Mouse (Mus musculus) embryonic fibroblast, embryonic 13.5 days (primary cell): ENCODE measurements around the gene Gm26741. TPM values are rescaled to one million over a fixed set of nuclear protein-coding genes. Genes with fewer than 3 reads are reported as not detected.

Experiments
- H3K27ac ChIP-seq: 2 replicates; pipeline ENCODE4 v1.5.1; 2012; ENCODE audit warnings: low read length, control low read depth, inconsistent platforms; ENCODE audit not compliant: insufficient read depth
- H3K4me1 ChIP-seq: 2 replicates; pipeline ENCODE4 v1.6.1; 2011; ENCODE audit warnings: low read length; ENCODE audit not compliant: control insufficient read depth, insufficient read depth
- H3K4me3 ChIP-seq: 2 replicates; pipeline ENCODE4 v1.5.1; 2011; ENCODE audit warnings: mild to moderate bottlenecking, control low read depth, low read length; ENCODE audit not compliant: insufficient read depth
- CTCF ChIP-seq: IDR thresholded peaks from 2 replicates; pipeline ENCODE4 v1.5.1; 2011; ENCODE audit warnings: mild to moderate bottlenecking, control low read depth, low read length, moderate library complexity, borderline replicate concordance; ENCODE audit not compliant: insufficient read depth
- POLR2A ChIP-seq: IDR thresholded peaks from 2 replicates; pipeline ENCODE4 v1.6.1; 2011; ENCODE audit warnings: low read depth, mild to moderate bottlenecking, control low read depth, low read length, moderate library complexity
- polyA plus RNA-seq: library from polyadenylated mRNA; stranded (reverse); fragments of >200 nt; gene quantifications from 2 replicates; pipeline ENCODE4 v1.2.4, GENCODE M21; 2011; ENCODE audit warnings: low read depth; ENCODE audit not compliant: missing spikeins, insufficient read length

Gene Gm26741
- polyA plus RNA-seq, 1 experiment = not detected

DNA sequence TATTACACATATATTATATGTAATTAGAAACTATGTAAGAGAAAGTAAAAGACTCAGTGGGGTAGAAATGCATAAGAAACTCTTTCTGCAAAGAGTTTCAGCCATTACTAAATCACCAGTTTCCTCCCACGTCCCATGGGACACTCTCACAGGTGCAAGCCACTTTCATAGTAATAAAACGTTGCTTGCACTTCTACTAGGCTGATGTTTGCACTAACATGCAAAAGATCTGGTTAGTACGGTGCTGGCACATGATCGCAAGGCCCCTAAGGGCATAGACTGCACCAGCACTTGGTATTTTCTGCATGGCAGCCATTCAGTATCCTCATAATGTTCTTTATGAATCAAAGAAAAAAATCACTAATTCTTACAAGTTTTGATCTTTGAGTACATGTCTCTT is 15.3 kb downstream of the Gm26741 start:
- H3K27ac ChIP-seq = no peak overlapping the region
- H3K4me3 ChIP-seq = no peak overlapping the region
- TF ChIP-seq POLR2A (no peak), CTCF (no peak)
- no peaks in the 10 kb centered on the region; the same call in 1 of the 2 replicates for H3K4me1 ChIP-seq

DNA sequence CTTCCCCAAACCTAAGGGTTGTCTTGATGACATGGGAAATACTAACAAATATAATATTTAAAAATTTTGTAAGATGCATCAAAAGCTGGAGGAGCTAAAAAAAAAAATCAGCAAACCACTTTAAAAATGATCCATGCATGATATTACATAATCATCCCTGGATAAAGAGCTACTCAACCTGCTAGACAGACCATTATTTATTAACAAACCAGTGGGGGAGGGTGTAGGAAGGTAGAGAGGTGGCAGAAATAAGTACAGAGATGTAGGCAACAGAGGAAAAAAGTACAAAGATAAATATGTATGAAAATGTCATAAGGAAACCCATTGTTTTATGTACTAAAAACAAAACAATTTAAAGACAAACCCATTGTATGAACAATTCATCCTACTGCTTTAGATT is 16.1 kb downstream of the Gm26741 start:
- Histone ChIP-seq H3K4me1 (no peaks in the 10 kb centered on the region; the same call in 1 of the 2 replicates), H3K4me3 (no peak overlapping the region), H3K27ac (no peak overlapping the region)
- TF ChIP-seq CTCF (no peak), POLR2A (no peak)

DNA sequence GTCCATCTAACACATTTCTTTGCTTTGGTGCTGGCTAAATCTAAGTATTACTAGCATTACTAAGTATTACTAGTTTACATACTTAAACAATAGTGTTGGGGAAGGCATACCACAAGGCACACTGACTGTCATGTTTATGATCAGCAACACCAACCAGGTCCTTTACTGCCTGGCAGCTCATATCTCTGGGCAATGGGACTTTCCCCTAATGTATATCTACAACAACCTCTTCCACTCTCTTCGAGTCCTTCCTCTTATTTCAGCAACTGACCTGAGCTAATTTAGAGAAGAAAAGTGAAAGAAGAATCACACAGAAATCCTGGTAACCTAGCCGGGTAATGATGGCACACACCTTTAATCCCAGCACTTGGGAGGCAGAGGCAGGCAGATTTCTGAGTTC is 17.9 kb downstream of the Gm26741 start:
- TF ChIP-seq CTCF (no peak), POLR2A (no peak)
- Histone ChIP-seq H3K27ac (no peak overlapping the region), H3K4me3 (no peak overlapping the region), H3K4me1 (no peaks in the 10 kb centered on the region; the same call in 1 of the 2 replicates)

DNA sequence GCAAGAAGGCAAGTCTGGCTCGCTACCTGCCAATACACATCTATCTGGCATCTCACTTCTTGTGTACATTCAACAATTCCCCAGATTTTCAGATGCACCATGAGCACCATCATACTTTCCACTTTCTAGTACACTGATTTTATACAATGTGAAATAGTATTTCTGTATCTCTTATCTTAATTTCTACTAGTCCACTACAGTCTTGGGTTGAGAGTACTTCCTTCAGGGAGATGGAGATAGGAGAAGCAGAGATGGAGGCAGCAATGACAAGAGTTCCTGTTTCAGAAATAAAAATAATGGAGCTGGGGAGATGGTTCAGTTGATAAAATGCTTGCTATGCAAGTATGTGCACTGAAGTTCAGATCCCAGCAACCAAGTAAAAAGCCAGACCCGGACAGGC is 19.2 kb downstream of the Gm26741 start:
- TF ChIP-seq CTCF (no peak), POLR2A (no peak)
- H3K27ac ChIP-seq = no peak overlapping the region
- H3K4me3 ChIP-seq = no peak overlapping the region
- H3K4me1 ChIP-seq = peaks cover under 1% of the 10 kb centered on the region; the same call in 1 of the 2 replicates

DNA sequence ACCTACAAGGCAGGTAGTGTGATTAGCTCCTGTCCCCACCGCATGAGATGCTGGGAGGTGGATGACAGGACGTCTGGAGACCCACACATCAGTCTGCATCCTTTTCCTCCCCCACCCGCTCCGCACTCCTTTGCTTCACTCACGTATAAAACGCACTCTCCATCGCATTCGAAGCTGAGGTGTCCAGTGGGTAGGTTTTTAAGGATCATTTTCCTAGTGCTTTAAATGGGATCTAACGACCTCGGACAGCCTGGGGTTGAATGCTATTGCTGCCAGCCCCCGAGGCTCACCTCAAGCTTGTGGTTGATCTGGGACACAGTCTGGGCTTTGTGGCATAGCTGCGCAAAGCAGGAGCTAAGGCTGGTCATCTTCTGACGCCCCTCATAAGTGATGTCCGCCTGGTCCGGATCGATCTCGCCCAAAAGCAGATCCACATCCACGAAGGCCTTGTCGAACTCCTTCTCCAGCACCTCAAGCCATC is 22.8 kb downstream of the Gm26741 start:
- no peak for TF ChIP-seq CTCF
- TF ChIP-seq POLR2A = no peak; the same call in 1 of the 2 replicates
- H3K4me1 ChIP-seq = peaks cover 4% of the 10 kb centered on the region; the same call in 1 of the 2 replicates
- peak overlapping the region; percentile 98 for H3K4me3 ChIP-seq
- H3K27ac ChIP-seq = peak overlapping the region; percentile 20; the same call in 1 of the 2 replicates

DNA sequence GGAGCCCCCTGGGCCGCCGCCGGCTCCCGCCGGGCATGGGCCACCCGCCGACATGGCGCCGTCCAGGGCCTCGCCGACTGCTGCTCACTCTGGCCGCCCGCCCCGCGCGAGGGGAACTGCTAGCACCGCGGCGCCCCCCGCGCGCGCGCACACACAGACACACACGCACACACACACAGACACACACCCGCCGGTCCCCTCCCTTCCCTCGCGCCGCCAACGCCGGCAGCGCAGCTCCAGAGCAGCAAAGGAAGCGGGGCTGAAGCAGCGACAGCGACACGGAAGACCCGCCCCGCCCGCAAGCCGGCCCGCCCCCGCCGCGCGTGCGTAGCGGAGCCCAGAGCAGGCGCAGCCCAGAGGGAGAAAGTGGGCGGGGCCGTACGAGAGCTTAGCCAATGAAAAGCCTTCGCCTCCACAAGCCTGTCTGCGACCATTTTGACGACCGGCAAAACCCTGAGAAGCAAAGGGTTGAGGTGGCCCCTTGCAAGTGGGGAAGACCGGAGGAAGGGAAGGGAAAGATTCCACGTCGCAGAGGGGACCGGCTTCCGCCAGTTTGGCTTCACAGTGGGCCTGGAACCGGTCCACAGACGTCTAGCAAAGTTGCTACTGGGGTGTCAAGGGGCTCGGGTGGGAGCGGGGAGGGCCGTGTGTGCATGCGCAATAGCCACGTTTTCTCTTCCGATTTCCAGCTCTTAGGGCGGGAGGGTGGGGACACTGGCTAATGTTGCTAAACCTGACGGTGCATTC is 23.5 kb downstream of the Gm26741 start, which contains the start of gene Gopc:
Gene Gopc (minus strand): TSS at position 280 of the 747 bp plus-strand sequence.
- Histone ChIP-seq H3K4me1 (peaks cover 4% of the 10 kb centered on the region; the same call in 1 of the 2 replicates), H3K4me3 (peak within 1 kb of the TSS; percentile 98), H3K27ac (peak within 1 kb of the TSS; percentile 92)
- peak; percentile 82 for TF ChIP-seq POLR2A
- TF ChIP-seq CTCF = no peak

DNA sequence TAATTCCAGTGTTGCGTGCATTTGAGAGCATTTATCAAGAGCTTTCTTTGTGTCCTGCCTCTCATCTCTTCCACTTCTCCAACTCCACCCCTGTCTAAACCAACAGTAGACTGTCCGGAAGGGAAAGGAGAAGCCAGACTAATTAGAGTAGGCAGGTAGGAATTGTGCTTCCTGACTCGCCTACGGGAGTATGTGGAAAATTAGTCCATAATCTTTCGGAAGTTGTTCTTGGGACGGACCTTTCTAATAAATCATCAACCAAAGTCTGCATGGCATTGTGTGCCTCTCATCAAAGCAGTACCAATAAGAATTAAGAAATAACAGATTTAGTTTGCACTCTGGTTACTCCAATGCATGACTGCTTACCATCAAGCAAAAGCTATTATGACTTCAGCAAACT is 24.5 kb downstream of the Gm26741 start:
- H3K4me1 ChIP-seq = peaks cover 4% of the 10 kb centered on the region; the same call in 1 of the 2 replicates
- H3K27ac ChIP-seq = peak overlapping the region; percentile 83
- H3K4me3 ChIP-seq = peak overlapping the region; percentile 67
- TF ChIP-seq POLR2A (no peak), CTCF (no peak)

DNA sequence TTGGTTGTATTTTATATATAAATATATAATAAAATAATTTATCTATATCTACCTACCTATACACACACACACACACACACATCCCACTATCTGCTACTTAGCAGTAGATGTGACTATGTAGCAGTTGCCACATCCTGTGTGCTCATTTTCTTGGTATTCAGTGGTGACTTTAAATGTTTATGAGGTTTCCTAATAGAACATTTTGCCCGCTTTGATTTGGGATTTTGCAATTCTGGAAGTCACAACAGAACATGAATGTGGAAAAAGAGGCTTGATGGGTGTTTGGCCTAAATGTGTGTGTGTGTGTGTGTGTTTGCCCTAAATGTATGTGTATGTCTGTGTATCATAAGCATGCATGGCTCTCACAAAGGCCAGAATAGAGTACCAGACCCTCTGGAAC is 25.0 kb downstream of the Gm26741 start:
- Histone ChIP-seq H3K27ac (peak overlapping the region; percentile 74; the same call in 1 of the 2 replicates), H3K4me1 (peaks cover 4% of the 10 kb centered on the region; the same call in 1 of the 2 replicates), H3K4me3 (0 out of 2 replicates have a peak overlapping the region, but pooled peaks have one; percentile 67)
- TF ChIP-seq CTCF = no peak

DNA sequence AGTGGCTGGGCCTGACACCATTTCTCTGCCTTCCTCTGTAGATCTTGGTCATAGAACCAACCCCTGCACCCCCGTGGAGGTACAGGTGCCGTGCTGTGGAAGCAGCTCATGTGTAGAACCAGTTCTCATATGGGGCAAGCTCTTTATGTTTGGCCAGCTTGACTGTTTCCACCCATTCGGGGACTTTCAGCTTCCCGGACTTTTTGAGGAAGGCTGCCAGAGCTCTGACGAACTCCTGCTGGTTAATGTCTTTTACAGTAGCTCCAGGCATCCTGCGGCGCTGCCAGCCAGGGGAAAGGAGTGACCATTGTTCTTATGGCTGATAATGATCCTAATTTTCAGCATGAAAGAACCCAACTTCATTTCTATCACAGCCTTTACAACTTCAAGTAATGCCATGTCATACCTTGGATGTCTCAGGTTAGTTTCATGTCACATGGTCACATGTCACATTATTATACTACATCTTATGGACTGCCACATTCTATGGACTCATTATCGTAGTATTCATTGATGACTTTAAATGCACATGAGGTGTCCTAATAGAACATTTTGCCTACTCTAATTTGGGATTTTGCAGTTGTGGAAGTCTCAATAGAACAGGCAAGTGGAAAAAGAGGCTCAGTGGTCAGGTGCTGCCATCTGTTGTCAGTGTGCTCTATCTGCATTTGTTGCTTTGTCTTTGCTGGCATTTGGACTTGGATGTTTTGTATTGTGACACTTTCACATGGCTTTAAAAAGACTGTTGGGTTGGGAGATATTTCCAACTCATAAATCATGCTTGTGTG is 26.4 kb downstream of the Gm26741 start:
- H3K27ac ChIP-seq = no peak overlapping the region
- H3K4me3 ChIP-seq = no peak overlapping the region
- H3K4me1 ChIP-seq = peaks cover 4% of the 10 kb centered on the region; the same call in 1 of the 2 replicates

DNA sequence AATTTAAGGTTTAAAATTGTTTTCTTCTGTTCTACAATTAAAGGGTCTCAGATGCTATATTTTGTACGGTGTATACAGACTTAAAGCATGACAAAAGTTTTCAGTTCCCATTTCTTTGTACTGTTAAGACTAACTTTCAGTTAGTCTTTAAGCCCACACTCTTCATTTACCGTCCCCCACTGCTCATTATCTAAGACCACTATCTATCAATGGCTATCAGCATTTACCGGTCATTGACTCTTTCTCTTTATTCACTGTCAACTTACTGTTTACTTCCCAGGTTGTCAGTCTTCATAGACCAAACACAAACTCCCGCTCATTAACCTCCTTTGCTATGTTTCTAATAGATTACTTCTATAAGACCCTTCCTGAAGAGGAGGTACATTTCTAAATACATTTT is 28.6 kb downstream of the Gm26741 start:
- TF ChIP-seq CTCF = no peak
- TF ChIP-seq POLR2A = no peak
- no peak overlapping the region for H3K27ac ChIP-seq
- peaks cover 4% of the 10 kb centered on the region; the same call in 1 of the 2 replicates for H3K4me1 ChIP-seq
- H3K4me3 ChIP-seq = no peak overlapping the region

More for the DNA sequence above, 26.4 kb downstream of the Gm26741 start:
- TF ChIP-seq POLR2A = no peak
- peak; percentile 58; the same call in 1 of the 2 replicates for TF ChIP-seq CTCF
